Mouse (Mus musculus): Measurements from ENCODE around the gene Cdipt. TPM values are rescaled to one million over a fixed set of nuclear protein-coding genes. Genes with fewer than 3 reads are reported as not detected.
A peak's percentile ranks its signal among the peaks of the same experiment; 100 is the strongest.

Cdipt gene
- polyA plus RNA-seq, 1 experiment from 2014 or later: 89.2 TPM

DNA sequence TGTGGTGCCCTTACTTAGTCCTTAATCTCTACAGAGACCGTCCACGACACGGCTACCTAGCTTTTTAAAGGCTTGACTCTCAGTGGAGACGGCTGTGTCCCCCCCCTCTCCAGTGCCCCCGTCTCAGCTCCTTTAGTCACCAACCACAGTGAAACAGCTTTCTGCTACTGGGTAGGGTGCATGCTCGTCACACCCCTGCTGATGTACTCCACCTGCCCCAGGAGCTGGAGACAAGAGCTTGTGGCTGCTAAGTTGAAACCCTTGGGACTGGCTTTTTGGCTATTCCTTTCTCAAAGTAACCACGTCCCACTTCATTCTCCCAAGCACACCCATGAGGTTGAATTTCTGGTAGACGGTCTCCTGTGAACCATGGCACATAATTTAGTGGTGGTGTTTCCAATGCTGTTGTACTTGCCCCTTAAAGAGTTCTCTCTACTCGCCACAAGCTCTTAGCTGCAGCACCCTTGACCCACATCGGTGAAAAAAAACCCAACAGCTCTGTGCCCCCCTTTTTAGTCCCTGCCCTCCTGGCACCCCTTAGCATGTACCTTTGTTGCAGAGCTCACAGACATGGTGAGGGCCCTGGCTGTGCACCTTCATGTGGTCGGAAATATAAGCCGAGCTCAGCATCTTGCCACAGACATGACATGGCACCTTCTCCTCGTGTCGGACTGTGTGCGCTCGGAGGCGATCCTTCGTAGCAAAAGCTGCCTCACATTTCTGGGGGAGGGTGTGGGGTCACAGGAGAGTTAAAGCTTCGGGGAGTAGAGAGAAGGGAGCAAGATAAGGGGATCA is 48.4 kb downstream of the Cdipt start:
- peak overlapping the region; percentile 100 for H3K27ac ChIP-seq (replicated peaks)
- H3K27me3 ChIP-seq (ENCODE audit: low read depth, poor library complexity, severe bottlenecking): no peaks in the 10 kb centered on the region
- H3K36me3 ChIP-seq: peaks cover 58% of the 10 kb centered on the region
- 38% methylated on average over 19 of the region's 19 CpGs for WGBS
- no peaks in the 10 kb centered on the region for H3K9me3 ChIP-seq (replicated peaks)
- DNase-seq (ENCODE audit: low spot score): no peak
- H3K4me3 ChIP-seq: peak overlapping the region; percentile 88
- peaks cover 76% of the 10 kb centered on the region for H3K4me1 ChIP-seq

DNA sequence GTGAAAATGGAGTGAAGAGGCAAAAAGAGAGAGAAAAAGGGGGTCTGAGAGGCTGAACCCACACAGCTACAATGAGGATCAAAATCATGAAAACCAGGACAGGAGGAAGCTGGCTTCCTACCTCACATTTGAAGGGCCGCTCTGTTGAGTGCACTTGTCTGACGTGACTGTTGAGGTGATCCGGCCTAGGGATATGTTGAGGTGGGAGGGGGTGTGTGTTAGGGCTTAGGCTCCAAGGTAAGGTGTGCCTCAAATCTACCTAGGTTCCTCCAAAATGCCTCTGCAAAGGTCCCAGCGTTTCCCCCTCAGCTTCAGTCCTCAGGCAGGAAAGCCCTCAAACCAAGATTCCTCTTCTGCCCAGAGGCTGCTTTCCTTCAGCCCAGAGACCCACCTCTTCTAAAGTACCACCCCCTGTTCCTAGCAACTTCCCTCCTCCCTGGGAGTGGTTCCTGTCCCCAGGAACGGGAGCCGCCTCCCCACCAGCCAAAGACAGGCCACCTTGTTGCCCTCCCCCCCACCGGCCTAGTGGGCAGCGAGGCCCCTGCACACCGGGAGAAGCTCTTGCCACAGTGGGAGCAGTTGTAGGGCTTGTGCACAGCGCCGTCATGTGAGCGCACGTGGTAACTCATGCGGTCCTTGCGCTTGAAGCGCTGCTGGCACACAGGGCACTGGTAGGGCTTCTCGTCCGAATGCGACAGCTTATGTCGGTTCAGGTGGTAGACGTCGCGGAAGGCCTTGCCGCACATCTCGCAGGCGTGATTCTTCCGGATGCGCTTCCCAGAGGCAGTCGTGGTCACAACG is 49.2 kb downstream of the Cdipt start:
- DNase-seq (ENCODE audit: low spot score): peak; percentile 76
- no peaks in the 10 kb centered on the region for H3K9me3 ChIP-seq (replicated peaks)
- H3K27me3 ChIP-seq (ENCODE audit: low read depth, poor library complexity, severe bottlenecking): no peaks in the 10 kb centered on the region
- peaks cover 67% of the 10 kb centered on the region for H3K4me1 ChIP-seq
- peak overlapping the region; percentile 88 for H3K4me3 ChIP-seq
- H3K36me3 ChIP-seq: peaks cover 67% of the 10 kb centered on the region
- under 1% methylated on average over 30 of the region's 30 CpGs for WGBS
- peak overlapping the region; percentile 100 for H3K27ac ChIP-seq (replicated peaks)

DNA sequence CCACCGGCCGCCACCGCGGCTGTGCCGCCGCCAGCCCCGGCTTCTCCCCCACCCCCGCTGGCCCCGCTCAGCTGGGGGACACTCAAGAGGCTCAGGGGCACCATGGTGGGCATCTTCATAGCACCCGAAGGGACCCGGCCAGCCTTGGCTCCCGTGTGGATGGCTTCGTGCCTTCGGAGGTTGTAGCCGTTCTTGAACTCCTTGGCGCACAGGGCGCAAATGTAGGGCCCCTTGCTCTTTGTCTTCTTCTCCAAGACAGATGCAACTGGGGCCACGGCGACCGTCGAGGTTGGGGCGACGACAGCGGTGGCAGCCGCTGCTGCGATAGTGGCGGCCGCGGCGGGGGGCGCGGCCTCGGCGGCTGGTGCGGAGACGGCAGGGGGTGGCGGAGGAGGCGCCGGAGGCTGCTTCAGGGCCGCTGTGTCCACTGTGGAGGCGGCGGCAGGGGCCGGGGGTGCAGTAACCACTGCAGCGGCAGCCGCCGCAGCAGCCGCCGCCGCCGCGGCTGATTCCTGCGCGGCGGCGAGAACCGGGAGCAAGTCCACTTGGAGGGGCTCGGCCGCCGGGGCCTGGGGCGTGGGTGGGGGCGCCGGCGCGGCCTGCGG is 49.9 kb downstream of the Cdipt start:
- WGBS: under 1% methylated on average over 65 of the region's 65 CpGs
- peak overlapping the region; percentile 100 for H3K27ac ChIP-seq (replicated peaks)

DNA sequence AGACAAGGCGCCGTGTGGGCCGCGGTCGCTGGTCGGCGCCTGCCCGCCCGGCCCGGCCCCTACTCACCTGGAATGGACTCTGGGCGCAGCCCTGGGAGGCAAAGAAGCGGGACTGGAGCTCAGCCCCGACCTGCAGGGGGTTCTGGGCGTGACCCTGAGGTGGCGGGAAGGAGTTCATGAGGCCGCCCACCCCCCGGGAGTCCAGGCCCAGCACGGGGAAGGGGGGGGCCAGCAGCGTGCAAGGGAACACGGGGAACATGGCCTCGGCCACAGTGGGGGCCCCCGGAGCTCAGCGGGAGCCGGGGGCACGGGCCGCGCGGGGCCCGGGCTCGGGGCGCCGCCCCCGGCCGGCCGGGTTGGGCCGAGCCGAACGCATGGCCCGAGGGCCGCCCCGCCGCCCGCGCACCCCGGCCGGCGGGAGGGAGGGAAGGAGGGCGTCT is 50.5 kb downstream of the Cdipt start:
- H3K9me3 ChIP-seq (replicated peaks): no peaks in the 10 kb centered on the region
- H3K27ac ChIP-seq (replicated peaks): peak overlapping the region; percentile 100
- WGBS: 3% methylated on average over 40 of the region's 48 CpGs
- peaks cover 79% of the 10 kb centered on the region for H3K36me3 ChIP-seq
- no peaks in the 10 kb centered on the region for H3K27me3 ChIP-seq (ENCODE audit: low read depth, poor library complexity, severe bottlenecking)
- DNase-seq (ENCODE audit: low spot score): peak; percentile 83
- peak overlapping the region; percentile 88 for H3K4me3 ChIP-seq
- H3K4me1 ChIP-seq: peaks cover 55% of the 10 kb centered on the region

More for the DNA sequence above, 49.9 kb downstream of the Cdipt start:
- peaks cover 74% of the 10 kb centered on the region for H3K36me3 ChIP-seq
- peak overlapping the region; percentile 88 for H3K4me3 ChIP-seq
- no peaks in the 10 kb centered on the region for H3K27me3 ChIP-seq (ENCODE audit: low read depth, poor library complexity, severe bottlenecking)
- peaks cover 60% of the 10 kb centered on the region for H3K4me1 ChIP-seq
- DNase-seq (ENCODE audit: low spot score): peak; percentile 55
- H3K9me3 ChIP-seq (replicated peaks): no peaks in the 10 kb centered on the region

DNA sequence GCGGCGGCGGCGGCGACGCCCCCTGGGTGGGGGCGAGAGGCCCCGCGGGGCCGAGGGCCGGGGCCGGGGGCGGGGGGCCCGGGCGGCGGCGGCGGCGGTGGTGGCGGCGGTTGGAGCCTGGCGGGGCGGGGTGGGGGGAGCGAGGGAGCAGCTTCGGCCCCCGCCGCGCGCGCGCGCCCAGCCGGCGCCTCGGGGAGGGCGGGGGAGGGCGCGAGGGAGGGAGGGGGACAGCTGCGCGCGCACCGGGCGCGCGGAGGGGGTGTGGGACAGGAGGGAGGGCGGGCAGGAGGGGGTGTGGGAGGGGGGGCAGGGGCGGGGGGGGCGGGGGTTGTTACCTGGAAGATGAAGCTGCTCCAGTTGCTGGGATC is 50.9 kb downstream of the Cdipt start:
- Histone ChIP-seq H3K4me3 (peak overlapping the region; percentile 88), H3K4me1 (peaks cover 51% of the 10 kb centered on the region), H3K36me3 (peaks cover 81% of the 10 kb centered on the region), H3K9me3 (replicated peaks) (no peaks in the 10 kb centered on the region), H3K27me3 (ENCODE audit: low read depth, poor library complexity, severe bottlenecking) (no peaks in the 10 kb centered on the region), H3K27ac (replicated peaks) (peak overlapping the region; percentile 100)
- no peak for DNase-seq (ENCODE audit: low spot score)
- WGBS: 0% methylated on average over 6 of the region's 48 CpGs

DNA sequence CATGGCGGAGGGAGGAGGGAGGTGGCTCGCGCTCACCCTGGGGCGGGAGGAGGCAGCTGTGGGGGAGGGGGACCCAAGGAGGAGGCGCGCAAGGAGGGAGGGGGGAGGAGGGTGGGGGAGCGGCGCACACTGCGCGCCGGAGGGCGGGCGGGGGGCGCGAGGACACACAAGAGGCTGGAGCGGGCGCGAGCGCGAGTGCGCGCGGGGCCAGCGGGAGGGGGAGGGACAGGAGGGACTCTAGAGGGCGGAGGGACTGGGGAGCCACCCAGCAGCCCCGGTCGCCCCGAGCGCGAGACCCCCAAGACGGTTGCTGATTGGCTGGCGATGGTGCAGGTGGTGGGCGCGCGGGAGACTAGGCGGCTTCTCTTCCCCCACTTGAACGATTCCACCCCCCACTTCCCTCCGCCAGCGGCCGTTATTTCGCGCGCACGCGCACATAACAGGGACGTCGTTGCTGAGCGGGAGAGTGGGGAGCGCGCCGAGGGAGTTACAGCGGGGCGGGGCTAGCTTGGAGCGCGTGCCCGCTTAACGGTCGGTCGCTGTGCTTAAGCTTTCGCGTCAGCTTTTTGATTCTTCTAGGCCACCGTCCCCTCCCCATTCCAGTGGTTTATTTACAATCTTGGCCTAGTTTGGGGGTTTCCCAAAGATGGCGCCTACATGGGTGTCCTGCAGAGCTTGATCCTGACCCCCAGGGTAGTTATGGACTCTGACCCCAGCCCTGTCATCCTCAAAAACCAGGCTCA is 51.4 kb downstream of the Cdipt start, which contains the start of gene Maz:
Gene Maz, minus strand, starts transcription at position 54 of the 743 bp plus-strand sequence.
- Histone ChIP-seq H3K4me1 (peaks cover 45% of the 10 kb centered on the region), H3K36me3 (peaks cover 81% of the 10 kb centered on the region), H3K27me3 (ENCODE audit: low read depth, poor library complexity, severe bottlenecking) (no peaks in the 10 kb centered on the region), H3K9me3 (replicated peaks) (no peaks in the 10 kb centered on the region), H3K4me3 (peak within 1 kb of the TSS; percentile 88), H3K27ac (replicated peaks) (peak within 1 kb of the TSS; percentile 100)
- peak; percentile 100 for DNase-seq (ENCODE audit: low spot score)
- WGBS: under 1% methylated on average over 59 of the region's 63 CpGs

DNA sequence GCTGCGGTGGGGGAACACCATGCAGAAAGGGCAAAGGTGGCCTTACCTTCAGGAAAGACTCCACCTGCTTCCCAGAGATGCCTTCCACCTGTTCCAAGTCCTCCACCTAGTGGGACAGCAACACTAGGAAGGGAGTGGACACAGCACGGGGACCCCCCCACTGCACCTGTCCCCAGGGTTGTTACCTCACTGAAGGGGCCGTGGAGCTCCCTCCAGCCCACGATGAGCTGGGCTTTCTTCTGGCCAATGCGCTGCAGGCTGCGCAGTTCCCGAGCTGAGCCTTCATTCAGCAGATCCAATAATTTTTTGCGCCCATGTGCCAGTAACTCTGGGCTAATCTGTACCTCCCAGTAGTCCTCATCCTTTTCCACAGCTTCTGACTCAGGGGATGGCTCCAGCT is 52.2 kb downstream of the Cdipt start:
- peak overlapping the region; percentile 88 for H3K4me3 ChIP-seq
- 75% methylated on average over 8 of the region's 8 CpGs for WGBS
- peaks cover 81% of the 10 kb centered on the region for H3K36me3 ChIP-seq

More for the DNA sequence above, 52.2 kb downstream of the Cdipt start:
- no peaks in the 10 kb centered on the region for H3K9me3 ChIP-seq (replicated peaks)
- H3K27me3 ChIP-seq (ENCODE audit: low read depth, poor library complexity, severe bottlenecking): no peaks in the 10 kb centered on the region
- DNase-seq (ENCODE audit: low spot score): no peak
- peaks cover 38% of the 10 kb centered on the region for H3K4me1 ChIP-seq
- H3K27ac ChIP-seq (replicated peaks): peak overlapping the region; percentile 100

Other genes with a start within 250 kb of the Cdipt start
- 53.8 and 54.9 TPM in 2 replicates for gene Mapk3, start 216.3 kb upstream of the Cdipt start, polyA plus RNA-seq (2016; fragmentation: Nextera tagmentation; extraction: Ambion mirVana)
- gene Gdpd3, start 209.6 kb upstream of the Cdipt start, polyA plus RNA-seq (2016; fragmentation: Nextera tagmentation; extraction: Ambion mirVana): 0.68 and 1.1 TPM in 2 replicates
- 41.0 and 60.5 TPM in 2 replicates for gene Ypel3, start 199.0 kb upstream of the Cdipt start, polyA plus RNA-seq (2016; fragmentation: Nextera tagmentation; extraction: Ambion mirVana)
- 0.42 and 0.64 TPM in 2 replicates for gene Tbx6, start 194.4 kb upstream of the Cdipt start, polyA plus RNA-seq (2016; fragmentation: Nextera tagmentation; extraction: Ambion mirVana)
- 376 and 407 TPM in 2 replicates for gene Ppp4c, start 183.4 kb upstream of the Cdipt start, polyA plus RNA-seq (2016; fragmentation: Nextera tagmentation; extraction: Ambion mirVana)
- 4.1 and 7.7 TPM in 2 replicates for gene Fam57b, start 178.2 kb upstream of the Cdipt start, polyA plus RNA-seq (2016; fragmentation: Nextera tagmentation; extraction: Ambion mirVana)
- gene 4930451I11Rik, start 144.3 kb upstream of the Cdipt start, polyA plus RNA-seq (2016; fragmentation: Nextera tagmentation; extraction: Ambion mirVana): not detected in 2 replicates
- 6.6 and 8.4 TPM in 2 replicates for gene Doc2a, start 128.5 kb upstream of the Cdipt start, polyA plus RNA-seq (2016; fragmentation: Nextera tagmentation; extraction: Ambion mirVana)
- gene Hirip3, start 113.9 kb upstream of the Cdipt start, polyA plus RNA-seq (2016; fragmentation: Nextera tagmentation; extraction: Ambion mirVana): 50.1 and 50.7 TPM in 2 replicates
- gene Ino80e, start 113.5 kb upstream of the Cdipt start, polyA plus RNA-seq (2016; fragmentation: Nextera tagmentation; extraction: Ambion mirVana): 105 and 107 TPM in 2 replicates
- gene Taok2, start 91.2 kb upstream of the Cdipt start, polyA plus RNA-seq (2016; fragmentation: Nextera tagmentation; extraction: Ambion mirVana): 53.2 and 61.1 TPM in 2 replicates
- gene Tmem219, start 53.0 kb upstream of the Cdipt start, polyA plus RNA-seq (2016; fragmentation: Nextera tagmentation; extraction: Ambion mirVana): 29.4 and 36.1 TPM in 2 replicates
- gene Kctd13, start 47.0 kb upstream of the Cdipt start, polyA plus RNA-seq (2016; fragmentation: Nextera tagmentation; extraction: Ambion mirVana): 20.8 and 26.1 TPM in 2 replicates
- gene Asphd1, start 26.3 kb upstream of the Cdipt start, polyA plus RNA-seq (2016; fragmentation: Nextera tagmentation; extraction: Ambion mirVana): 0.25 and 0.76 TPM in 2 replicates
- gene Sez6l2, start 25.4 kb upstream of the Cdipt start, polyA plus RNA-seq (2016; fragmentation: Nextera tagmentation; extraction: Ambion mirVana): 2.0 and 4.6 TPM in 2 replicates
- 0.51 and 1.0 TPM in 2 replicates for gene Cdiptos, start 184 bp downstream of the Cdipt start, polyA plus RNA-seq (2016; fragmentation: Nextera tagmentation; extraction: Ambion mirVana)
- 3.0 and 5.2 TPM in 2 replicates for gene Mvp, start 38.7 kb downstream of the Cdipt start, polyA plus RNA-seq (2016; fragmentation: Nextera tagmentation; extraction: Ambion mirVana)
- gene Pagr1b, start 40.6 kb downstream of the Cdipt start, polyA plus RNA-seq (2016; fragmentation: Nextera tagmentation; extraction: Ambion mirVana): 0.19 and 0.25 TPM in 2 replicates
- 103 and 104 TPM in 2 replicates for gene Pagr1a, start 41.4 kb downstream of the Cdipt start, polyA plus RNA-seq (2016; fragmentation: Nextera tagmentation; extraction: Ambion mirVana)
- gene Gm42742, start 45.2 kb downstream of the Cdipt start, polyA plus RNA-seq (2016; fragmentation: Nextera tagmentation; extraction: Ambion mirVana): 46.2 and 55.1 TPM in 2 replicates
- 2.9 and 4.4 TPM in 2 replicates for gene Prrt2, start 45.3 kb downstream of the Cdipt start, polyA plus RNA-seq (2016; fragmentation: Nextera tagmentation; extraction: Ambion mirVana)
- gene Maz, start 51.1 kb downstream of the Cdipt start, polyA plus RNA-seq (2016; fragmentation: Nextera tagmentation; extraction: Ambion mirVana): 64.6 and 66.4 TPM in 2 replicates
- gene Kif22, start 66.6 kb downstream of the Cdipt start, polyA plus RNA-seq (2016; fragmentation: Nextera tagmentation; extraction: Ambion mirVana): 210 and 222 TPM in 2 replicates
- gene Zg16, start 111.4 kb downstream of the Cdipt start, polyA plus RNA-seq (2016; fragmentation: Nextera tagmentation; extraction: Ambion mirVana): not detected in 2 replicates
- 0.91 and 1.2 TPM in 2 replicates for gene AI467606, start 115.4 kb downstream of the Cdipt start, polyA plus RNA-seq (2016; fragmentation: Nextera tagmentation; extraction: Ambion mirVana)
- gene Qprt, start 146.3 kb downstream of the Cdipt start, polyA plus RNA-seq (2016; fragmentation: Nextera tagmentation; extraction: Ambion mirVana): 7.2 and 10.3 TPM in 2 replicates
- 0.09 and 0.10 TPM in 2 replicates for gene Spn, start 161.9 kb downstream of the Cdipt start, polyA plus RNA-seq (2016; fragmentation: Nextera tagmentation; extraction: Ambion mirVana)
- 94.3 and 109 TPM in 2 replicates for gene Cd2bp2, start 220.1 kb downstream of the Cdipt start, polyA plus RNA-seq (2016; fragmentation: Nextera tagmentation; extraction: Ambion mirVana)
- gene Tbc1d10b, start 232.6 kb downstream of the Cdipt start, polyA plus RNA-seq (2016; fragmentation: Nextera tagmentation; extraction: Ambion mirVana): 22.7 and 29.4 TPM in 2 replicates
- 12.6 and 16.5 TPM in 2 replicates for gene Mylpf, start 233.0 kb downstream of the Cdipt start, polyA plus RNA-seq (2016; fragmentation: Nextera tagmentation; extraction: Ambion mirVana)